Mouse (Mus musculus): ENCODE results near the gene Cenpf. TPM values are rescaled to one million over a fixed set of nuclear protein-coding genes. Genes with fewer than 3 reads are reported as not detected.

Gene Cenpf
- polyA plus RNA-seq (2012; rRNA removed; ENCODE audit: low replicate concordance): 0.89 and 3.5 TPM in 2 replicates

GRCm38 (mm10) chr1:189687654-189688387, at the start of gene Cenpf:
Gene Cenpf, minus strand, starts transcription at chr1:189688086.

GRCm38 (mm10) chr1:189727884-189728783, 40.2 kb upstream of the Cenpf start, which contains the start of gene Ptpn14:
Gene Ptpn14, plus strand, starts transcription at chr1:189728268.

Other genes with a start within 250 kb of the Cenpf start
- gene Ptpn14, start 40.2 kb upstream of the Cenpf start, polyA plus RNA-seq (2012; rRNA removed; ENCODE audit: low replicate concordance): 13.0 and 23.0 TPM in 2 replicates
- 67.8 and 99.2 TPM in 2 replicates for gene Smyd2, start 234.3 kb upstream of the Cenpf start, polyA plus RNA-seq (2012; rRNA removed; ENCODE audit: low replicate concordance)